Mouse (Mus musculus) stomach, embryonic 14.5 days (tissue): ENCODE data around the gene Sidt1. TPM values are rescaled to one million over a fixed set of nuclear protein-coding genes. Genes with fewer than 3 reads are reported as not detected.

ENCODE experiments used
- ATAC-seq: fragments of 200-750 bp; cut with Nextera tagmentation; 2 replicates; pipeline ENCODE4 v1.8.0; 2017; ENCODE audit warnings: low read depth, moderate TSS enrichment; ENCODE audit not compliant: insufficient number of reproducible peaks, insufficient read depth, low FRiP score
- H3K27ac ChIP-seq: fragments of 300-500 bp; sonication (generic); 2 replicates; pipeline ENCODE4 v1.5.1; 2014; ENCODE audit warnings: mild to moderate bottlenecking, low read length, moderate library complexity, mixed read lengths
- H3K27me3 ChIP-seq: fragments of 300-500 bp; sonication (generic); 2 replicates; pipeline ENCODE4 v1.6.1; 2014; ENCODE audit warnings: low read length, control low read depth, mixed read lengths; ENCODE audit not compliant: control insufficient read depth, insufficient read depth
- H3K36me3 ChIP-seq: fragments of 300-500 bp; sonication (generic); 2 replicates; pipeline ENCODE4 v1.6.1; 2014; ENCODE audit warnings: mild to moderate bottlenecking, control low read depth, low read length, moderate library complexity, mixed read lengths; ENCODE audit not compliant: control insufficient read depth, insufficient read depth
- H3K4me1 ChIP-seq: fragments of 300-500 bp; sonication (generic); 2 replicates; pipeline ENCODE4 v1.6.1; 2014; ENCODE audit warnings: low read length, control low read depth, mixed read lengths; ENCODE audit not compliant: control insufficient read depth, insufficient read depth
- H3K4me2 ChIP-seq: fragments of 300-500 bp; sonication (generic); replicated peaks from 2 replicates; pipeline ENCODE4 v1.6.1; 2014; ENCODE audit warnings: low read depth, low read length, control low read depth
- H3K4me3 ChIP-seq: fragments of 300-500 bp; sonication (generic); 2 replicates; pipeline ENCODE4 v1.5.1; 2014; ENCODE audit warnings: low read depth, low read length, control low read depth
- H3K9ac ChIP-seq: fragments of 300-500 bp; sonication (generic); replicated peaks from 2 replicates; pipeline ENCODE4 v1.6.1; 2014; ENCODE audit warnings: low read depth, mild to moderate bottlenecking, control low read depth, low read length, moderate library complexity, mixed read lengths
- H3K9me3 ChIP-seq: fragments of 300-500 bp; sonication (generic); 2 replicates; pipeline ENCODE4 v1.6.1; 2016; ENCODE audit warnings: low read depth, low read length, control low read depth; ENCODE audit not compliant: control insufficient read depth
- WGBS: fragments of 180-500 bp; shearing (Covaris S2); extraction: QIAGEN DNeasy Blood & Tissue Kit; methylation state at CpG from one replicate; pipeline ENCODE4 v1.1.7; 2014; 5-methylcytosine and 5-hydroxymethylcytosine counted together
- polyA plus RNA-seq: library from polyadenylated mRNA; unstranded; fragments of >200 nt; fragmentation: Nextera tagmentation; extraction: Ambion mirVana; gene quantifications from 2 replicates; pipeline ENCODE4 v1.2.1, GENCODE M21; 2014

The Sidt1 gene
- polyA plus RNA-seq, 1 experiment from 2014 or later = 4.5 TPM

- WGBS = 35% methylated on average over 5 of the region's 5 CpGs
- no peaks in the 10 kb centered on the region for H3K9me3 ChIP-seq
- H3K27me3 ChIP-seq = no peaks in the 10 kb centered on the region
- peak; percentile 58; the same call in 1 of the 2 replicates for ATAC-seq
- no peak overlapping the region for H3K27ac ChIP-seq
- H3K4me3 ChIP-seq = no peak overlapping the region
- no peak overlapping the region for H3K4me2 ChIP-seq
- H3K9ac ChIP-seq = no peak overlapping the region
- no peaks in the 10 kb centered on the region for H3K4me1 ChIP-seq
- H3K36me3 ChIP-seq = no peaks in the 10 kb centered on the region
These were observed 62.4 kb downstream of the Sidt1 start for GRCm38 (mm10) chr16:44270606-44271005.

- H3K27ac ChIP-seq = no peak overlapping the region; the same call in 1 of the 2 replicates
- no peak overlapping the region for H3K4me3 ChIP-seq
- H3K27me3 ChIP-seq = no peaks in the 10 kb centered on the region
- no peak overlapping the region for H3K4me2 ChIP-seq
- no peaks in the 10 kb centered on the region for H3K9me3 ChIP-seq
- ATAC-seq = no peak
- no peaks in the 10 kb centered on the region for H3K36me3 ChIP-seq
- 76% methylated on average over 6 of the region's 6 CpGs for WGBS
- no peaks in the 10 kb centered on the region for H3K4me1 ChIP-seq
- H3K9ac ChIP-seq = no peak overlapping the region
These were observed 63.4 kb downstream of the Sidt1 start for GRCm38 (mm10) chr16:44269578-44269977.

- no peak for ATAC-seq
- H3K9ac ChIP-seq = no peak overlapping the region
- no peaks in the 10 kb centered on the region for H3K9me3 ChIP-seq
- H3K27me3 ChIP-seq = no peaks in the 10 kb centered on the region
- no peaks in the 10 kb centered on the region for H3K36me3 ChIP-seq
- H3K4me3 ChIP-seq = no peak overlapping the region
- H3K4me2 ChIP-seq = no peak overlapping the region
- no peak overlapping the region for H3K27ac ChIP-seq
- H3K4me1 ChIP-seq = no peaks in the 10 kb centered on the region
- 86% methylated on average over 7 of the region's 7 CpGs for WGBS
These were observed 64.3 kb downstream of the Sidt1 start for GRCm38 (mm10) chr16:44268541-44269215.

- WGBS = 85% methylated on average over 6 of the region's 6 CpGs
- H3K27ac ChIP-seq = no peak overlapping the region
- no peaks in the 10 kb centered on the region for H3K4me1 ChIP-seq
- H3K4me2 ChIP-seq = no peak overlapping the region
- no peaks in the 10 kb centered on the region for H3K36me3 ChIP-seq
- no peak overlapping the region for H3K9ac ChIP-seq
- no peak for ATAC-seq
- H3K27me3 ChIP-seq = no peaks in the 10 kb centered on the region
- no peaks in the 10 kb centered on the region for H3K9me3 ChIP-seq
- H3K4me3 ChIP-seq = no peak overlapping the region
These were observed 67.4 kb downstream of the Sidt1 start for GRCm38 (mm10) chr16:44265562-44265961.

GRCm38 (mm10) chr16:44264916-44265315 is 68.1 kb downstream of the Sidt1 start:
- Histone ChIP-seq H3K9me3 (no peaks in the 10 kb centered on the region), H3K27ac (no peak overlapping the region), H3K4me1 (no peaks in the 10 kb centered on the region), H3K9ac (no peak overlapping the region), H3K27me3 (no peaks in the 10 kb centered on the region), H3K4me3 (no peak overlapping the region), H3K36me3 (no peaks in the 10 kb centered on the region), H3K4me2 (no peak overlapping the region)
- 58% methylated on average over 2 of the region's 2 CpGs for WGBS
- ATAC-seq = no peak

GRCm38 (mm10) chr16:44257476-44257875 is 75.5 kb downstream of the Sidt1 start:
- Histone ChIP-seq H3K4me1 (peaks cover 4% of the 10 kb centered on the region; the same call in 1 of the 2 replicates), H3K9ac (no peak overlapping the region), H3K4me2 (no peak overlapping the region), H3K4me3 (no peak overlapping the region), H3K36me3 (no peaks in the 10 kb centered on the region), H3K27me3 (no peaks in the 10 kb centered on the region), H3K9me3 (no peaks in the 10 kb centered on the region), H3K27ac (no peak overlapping the region)
- no peak for ATAC-seq
- WGBS = 85% methylated on average over 3 of the region's 3 CpGs

GRCm38 (mm10) chr16:44254698-44255097 is 78.3 kb downstream of the Sidt1 start:
- no peak overlapping the region for H3K4me3 ChIP-seq
- H3K9me3 ChIP-seq = no peaks in the 10 kb centered on the region
- H3K36me3 ChIP-seq = no peaks in the 10 kb centered on the region
- peaks cover 4% of the 10 kb centered on the region; the same call in 1 of the 2 replicates for H3K4me1 ChIP-seq
- WGBS = 60% methylated on average over 7 of the region's 7 CpGs
- peak; percentile 67; the same call in 1 of the 2 replicates for ATAC-seq
- H3K27me3 ChIP-seq = no peaks in the 10 kb centered on the region
- no peak overlapping the region for H3K9ac ChIP-seq
- no peak overlapping the region for H3K27ac ChIP-seq
- no peak overlapping the region for H3K4me2 ChIP-seq

GRCm38 (mm10) chr16:44253797-44254634 is 79.0 kb downstream of the Sidt1 start:
- no peak for ATAC-seq

More at GRCm38 (mm10) chr16:44253797-44254634, 79.0 kb downstream of the Sidt1 start:
- 75% methylated on average over 7 of the region's 7 CpGs for WGBS
- no peaks in the 10 kb centered on the region for H3K36me3 ChIP-seq
- no peak overlapping the region for H3K27ac ChIP-seq
- no peak overlapping the region for H3K4me3 ChIP-seq
- no peaks in the 10 kb centered on the region for H3K27me3 ChIP-seq
- peaks cover 4% of the 10 kb centered on the region; the same call in 1 of the 2 replicates for H3K4me1 ChIP-seq
- H3K9me3 ChIP-seq = no peaks in the 10 kb centered on the region
- no peak overlapping the region for H3K9ac ChIP-seq
- no peak overlapping the region for H3K4me2 ChIP-seq
